Mouse (Mus musculus) lung, embryonic 15.5 days (tissue): ENCODE measurements at regions not wholly inside any gene's neighbourhood (a gene's known extent, or its start where the extent isn't known, plus 50 kb on each side); places are given as distances from the start of the nearest gene placed in this dataset.

Experiments used
- ATAC-seq: fragments of 200-750 bp; cut with Nextera tagmentation; 2 replicates; pipeline ENCODE4 v1.8.0; 2017; ENCODE audit warnings: moderate number of reproducible peaks, borderline replicate concordance; ENCODE audit not compliant: low FRiP score, low TSS enrichment; ENCODE audit errors: extremely low read depth
- H3K27ac ChIP-seq: fragments of 300-500 bp; sonication (generic); 2 replicates; pipeline ENCODE4 v1.5.1; 2015; ENCODE audit warnings: moderate library complexity, mild to moderate bottlenecking, inconsistent platforms
- H3K27me3 ChIP-seq: fragments of 300-500 bp; sonication (generic); 2 replicates; pipeline ENCODE4 v1.6.1; 2015; ENCODE audit warnings: inconsistent platforms
- H3K36me3 ChIP-seq: fragments of 300-500 bp; sonication (generic); 2 replicates; pipeline ENCODE4 v1.6.1; 2015; ENCODE audit warnings: inconsistent platforms
- H3K4me1 ChIP-seq: fragments of 300-500 bp; sonication (generic); 2 replicates; pipeline ENCODE4 v1.6.1; 2015; ENCODE audit warnings: inconsistent platforms
- H3K4me2 ChIP-seq: fragments of 300-500 bp; sonication (generic); 2 replicates; pipeline ENCODE4 v1.6.1; 2015; ENCODE audit warnings: inconsistent platforms, mild to moderate bottlenecking, moderate library complexity
- H3K4me3 ChIP-seq: fragments of 300-500 bp; sonication (generic); 2 replicates; pipeline ENCODE4 v1.5.1; 2015; ENCODE audit warnings: mild to moderate bottlenecking, inconsistent platforms
- H3K9ac ChIP-seq: fragments of 300-500 bp; sonication (generic); 2 replicates; pipeline ENCODE4 v1.6.1; 2015; ENCODE audit warnings: inconsistent platforms
- H3K9me3 ChIP-seq: fragments of 300-500 bp; sonication (generic); 2 replicates; pipeline ENCODE4 v1.6.1; 2016; ENCODE audit warnings: inconsistent platforms
- WGBS: fragments of 180-500 bp; shearing (Covaris S2); methylation state at CpG from one replicate; pipeline ENCODE4 v1.1.7; 2015; 5-methylcytosine and 5-hydroxymethylcytosine counted together

- Histone ChIP-seq H3K4me2 (no peak overlapping the region), H3K4me3 (no peak overlapping the region), H3K27me3 (no peaks in the 10 kb centered on the region), H3K9ac (no peak overlapping the region), H3K4me1 (no peaks in the 10 kb centered on the region), H3K36me3 (no peaks in the 10 kb centered on the region), H3K27ac (no peak overlapping the region), H3K9me3 (no peaks in the 10 kb centered on the region)
- no peak for ATAC-seq
- 49% methylated on average over 7 of the region's 7 CpGs for WGBS
Observed at GRCm38 (mm10) chr10:40998330-40998729, 73.8 kb downstream of the Gpr6 start.

DNA sequence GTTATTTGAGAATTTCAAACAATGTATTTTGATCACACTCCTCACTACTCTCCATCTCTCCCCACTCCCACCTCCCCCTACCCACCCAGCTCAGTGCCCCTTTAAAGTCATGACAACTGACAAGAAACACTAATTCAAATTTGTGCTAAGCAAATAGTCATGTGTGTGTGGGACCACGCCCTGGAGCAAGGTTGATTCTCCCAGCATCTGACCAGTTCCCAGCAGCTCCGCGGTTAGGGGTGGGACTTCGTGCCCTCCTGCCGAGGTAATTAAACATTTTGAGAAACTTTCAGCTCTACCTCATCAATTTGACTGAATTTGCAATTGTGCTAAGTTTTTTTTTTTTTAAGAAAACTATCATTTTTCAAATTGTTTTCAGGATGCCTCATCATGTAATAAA is 74.5 kb downstream of the Gpr6 start:
- Histone ChIP-seq H3K4me2 (no peak overlapping the region), H3K4me1 (no peaks in the 10 kb centered on the region), H3K4me3 (no peak overlapping the region), H3K36me3 (no peaks in the 10 kb centered on the region), H3K27ac (no peak overlapping the region), H3K27me3 (no peaks in the 10 kb centered on the region), H3K9me3 (no peaks in the 10 kb centered on the region), H3K9ac (no peak overlapping the region)
- ATAC-seq = no peak
- 50% methylated on average over 5 of the region's 5 CpGs for WGBS
